Mouse (Mus musculus) left cerebral cortex, adult 9 months (tissue): ENCODE data around the gene Ccm2.

Source experiments
- DNase-seq, 2 experiments: peaks; one replicate each; pipeline ENCODE4 v3.0.0; 2022; ENCODE audit warnings: low spot score in 2 of 2

The Ccm2 gene

GRCm38 (mm10) chr11:6603224-6603623, 56.5 kb downstream of the Ccm2 start:
- no peak for DNase-seq

- DNase-seq, result no peak
These were observed 57.4 kb downstream of the Ccm2 start for GRCm38 (mm10) chr11:6603887-6604603.

- DNase-seq, result no peak
These were observed 57.9 kb downstream of the Ccm2 start for GRCm38 (mm10) chr11:6604604-6604936.

- no peak for DNase-seq
These were observed 58.4 kb downstream of the Ccm2 start for GRCm38 (mm10) chr11:6605021-6605481.

GRCm38 (mm10) chr11:6605491-6606399, 59.1 kb downstream of the Ccm2 start, which contains the start of gene Nacad:
Nacad (minus strand) TSS chr11:6606053.
- peak; percentile 76 to 87 for DNase-seq

- DNase-seq, result no peak
These were observed 68.8 kb downstream of the Ccm2 start for GRCm38 (mm10) chr11:6615250-6616205.

GRCm38 (mm10) chr11:6623704-6624103, 77.0 kb downstream of the Ccm2 start:
- DNase-seq, result no peak

- DNase-seq, result no peak
These were observed 78.1 kb downstream of the Ccm2 start for GRCm38 (mm10) chr11:6624619-6625382.

- DNase-seq, result peak; percentile 81 to 92
These were observed 79.0 kb downstream of the Ccm2 start, which contains the start of gene Tbrg4 for GRCm38 (mm10) chr11:6625478-6626387. Tbrg4 (minus strand) TSS chr11:6626067.

- DNase-seq, result no peak
These were observed 79.7 kb downstream of the Ccm2 start for GRCm38 (mm10) chr11:6626388-6626772.

- DNase-seq, result no peak
These were observed 81.0 kb downstream of the Ccm2 start for GRCm38 (mm10) chr11:6627731-6628130.

- DNase-seq, result peak in 1 of 2 experiments; percentile 34
These were observed 81.9 kb downstream of the Ccm2 start for GRCm38 (mm10) chr11:6628568-6628967.

GRCm38 (mm10) chr11:6629655-6630054, 83.0 kb downstream of the Ccm2 start:
- DNase-seq, result no peak

- DNase-seq, result no peak
These were observed 89.5 kb downstream of the Ccm2 start for GRCm38 (mm10) chr11:6636150-6636549.

GRCm38 (mm10) chr11:6638537-6638936, 91.8 kb downstream of the Ccm2 start, which contains the start of gene Wap:
Wap (minus strand) TSS chr11:6638637.
- no peak for DNase-seq

- DNase-seq, result no peak
These were observed 92.4 kb downstream of the Ccm2 start for GRCm38 (mm10) chr11:6639072-6639471.

GRCm38 (mm10) chr11:6644566-6644965, 97.9 kb downstream of the Ccm2 start:
- no peak for DNase-seq
